In the genomic region with DNA sequence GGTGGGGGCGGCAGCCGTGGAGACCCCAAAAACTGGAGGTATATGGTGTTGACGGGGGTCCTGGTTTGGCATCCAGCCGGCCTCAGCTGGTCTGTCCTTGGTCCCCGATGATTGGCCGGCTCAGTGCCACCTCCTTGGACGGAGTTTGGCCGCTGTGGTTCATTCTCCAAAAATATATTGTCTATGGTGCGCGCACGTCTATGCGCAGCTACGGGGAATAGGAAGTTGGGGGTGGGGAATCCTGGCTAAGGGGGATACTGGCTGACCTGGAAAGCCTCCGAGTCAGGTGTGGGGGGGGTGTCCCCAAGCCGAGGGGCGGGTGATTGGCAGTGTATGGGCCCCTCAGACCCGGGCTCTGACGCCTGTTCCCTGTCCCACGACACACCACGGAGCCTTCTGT, we compare ENCODE assay signal across 16 mouse cellular contexts. TPM values are rescaled to one million over a fixed set of nuclear protein-coding genes. Genes with fewer than 3 reads are reported as not detected.
DNase-seq lines count a peak whose midpoint lies in the region; ATAC-seq and TF ChIP-seq lines count a peak whose summit lies in the region.
"Had no signal": no experiment of that assay in that cellular context is flagged by ENCODE, and none has a peak within 500 bp of the region (broad histone marks: within the 10 kb centered on the region; RNA-seq: fewer than 3 reads in every experiment).

No protein-coding gene starts in this region.

- 0 out of 2 replicates have a peak overlapping the region, but pooled peaks have one; percentile 18 for H3K4me2 ChIP-seq in heart, embryonic 13.5 days
- H3K4me2 ChIP-seq in liver, embryonic 11.5 days: no peak overlapping the region
- H3K4me2 ChIP-seq: forebrain, embryonic 13.5 days; hindbrain, embryonic 14.5 days; midbrain, embryonic 13.5 days had no signal

- peak overlapping the region; percentile 14; the same call in 1 of the 2 replicates for H3K4me3 ChIP-seq in heart, embryonic 13.5 days
- H3K4me3 ChIP-seq in heart, adult 2 months: no peak overlapping the region
- H3K4me3 ChIP-seq in liver, embryonic 11.5 days (ENCODE audit: low read depth, low read length): no peak overlapping the region
- no peak overlapping the region for H3K4me3 ChIP-seq in thymus, adult 2 months (ENCODE audit: control insufficient read depth, insufficient read depth, low read length)
- H3K4me3 ChIP-seq: forebrain, embryonic 13.5 days; midbrain, embryonic 13.5 days had no signal

- H3K9me3 ChIP-seq in heart, embryonic 13.5 days: no peaks in the 10 kb centered on the region
- H3K9me3 ChIP-seq in liver, embryonic 11.5 days (ENCODE audit: control insufficient read depth, low read length): no peaks in the 10 kb centered on the region
- H3K9me3 ChIP-seq: forebrain, embryonic 13.5 days; midbrain, embryonic 13.5 days had no signal

- peaks cover 100% of the 10 kb centered on the region for H3K27me3 ChIP-seq in heart, embryonic 13.5 days (replicated peaks)
- peaks cover 15% of the 10 kb centered on the region for H3K27me3 ChIP-seq in heart, adult 2 months (ENCODE audit: control insufficient read depth, insufficient read depth, low read length)
- peaks cover 96% of the 10 kb centered on the region for H3K27me3 ChIP-seq in liver, embryonic 11.5 days (replicated peaks; ENCODE audit: control insufficient read depth, insufficient read depth, low read length)
- no peaks in the 10 kb centered on the region; the same call in 1 of the 2 replicates for H3K27me3 ChIP-seq in thymus, adult 2 months (ENCODE audit: control insufficient read depth, insufficient read depth, low read length)

- 28% methylated on average over 20 of the region's 20 CpGs for WGBS in heart, embryonic 13.5 days
- 32% methylated on average over 20 of the region's 20 CpGs for whole genome bisulfite sequencing in heart, adult 2 months
- WGBS in liver, embryonic 11.5 days: 20% methylated on average over 20 of the region's 20 CpGs
- 22% methylated on average over 20 of the region's 20 CpGs for WGBS in thymus, adult 2 months

- intact Hi-C loops in heart, adult 2 months (cut with DNase I): no loop called here

- H3K79me2 ChIP-seq in heart, adult 2 months (replicated peaks; ENCODE audit: control insufficient read depth, insufficient read depth, low read length): no peaks in the 10 kb centered on the region

- TF ChIP-seq POLR2A in heart, adult 2 months (IDR thresholded peaks at IDR 0.05; ENCODE audit: insufficient read depth, low read depth, low read length): no peak
- TF ChIP-seq POLR2A in thymus, adult 2 months (IDR thresholded peaks at IDR 0.05; ENCODE audit: control insufficient read depth, extremely low read depth, insufficient read depth, low read length, poor library complexity): no peak

- no peak for TF ChIP-seq CTCF in heart, adult 2 months (IDR thresholded peaks at IDR 0.05)
- TF ChIP-seq CTCF in thymus, adult 2 months (IDR thresholded peaks at IDR 0.05; ENCODE audit: borderline replicate concordance, control insufficient read depth, extremely low read depth, insufficient read depth, low read length, poor library complexity): no peak

- no peaks in the 10 kb centered on the region for H3K36me3 ChIP-seq in heart, embryonic 13.5 days
- no peaks in the 10 kb centered on the region for H3K36me3 ChIP-seq in heart, adult 2 months (ENCODE audit: control insufficient read depth, insufficient read depth, low read length)
- no peaks in the 10 kb centered on the region for H3K36me3 ChIP-seq in liver, embryonic 11.5 days (ENCODE audit: control insufficient read depth, insufficient read depth, low read length)
- no peaks in the 10 kb centered on the region for H3K36me3 ChIP-seq in thymus, adult 2 months (ENCODE audit: control insufficient read depth, insufficient read depth, low read length)

- no peak for ATAC-seq in heart, embryonic 13.5 days (ENCODE audit: extremely low read depth, insufficient number of reproducible peaks, low FRiP score, low TSS enrichment)
- ATAC-seq in liver, embryonic 11.5 days (replicated peaks; ENCODE audit: low FRiP score): no peak
- ATAC-seq: forebrain, embryonic 13.5 days; intestine, embryonic 16.5 days; midbrain, embryonic 13.5 days had no signal

- peaks cover 12% of the 10 kb centered on the region for H3K4me1 ChIP-seq in heart, embryonic 13.5 days
- no peaks in the 10 kb centered on the region for H3K4me1 ChIP-seq in heart, adult 2 months (ENCODE audit: control insufficient read depth, insufficient read depth, low read length)
- H3K4me1 ChIP-seq in liver, embryonic 11.5 days (replicated peaks; ENCODE audit: control insufficient read depth, insufficient read depth, low read length): peaks cover 14% of the 10 kb centered on the region
- peaks cover 11% of the 10 kb centered on the region for H3K4me1 ChIP-seq in thymus, adult 2 months (replicated peaks; ENCODE audit: control insufficient read depth, insufficient read depth, low read length)

- TF ChIP-seq EP300 in heart, adult 2 months (IDR thresholded peaks at IDR 0.05; ENCODE audit: insufficient read depth, low read depth, low read length): no peak

- H3K27ac ChIP-seq in heart, embryonic 13.5 days (replicated peaks): no peak overlapping the region
- H3K27ac ChIP-seq in heart, adult 2 months: no peak overlapping the region
- no peak overlapping the region for H3K27ac ChIP-seq in liver, embryonic 11.5 days (ENCODE audit: low read depth, low read length)
- H3K27ac ChIP-seq in thymus, adult 2 months (ENCODE audit: control insufficient read depth, insufficient read depth, low read length): no peak overlapping the region
- H3K27ac ChIP-seq: forebrain, embryonic 13.5 days; hindbrain, embryonic 14.5 days; kidney, postnatal 0 days; liver, embryonic 14.5 days; midbrain, embryonic 13.5 days had no signal

- no peak for DNase-seq in heart, adult 2 months
- DNase-seq in liver: peak; percentile 2
- DNase-seq in liver, embryonic 11.5 days (ENCODE audit: low spot score): no peak
- peak; percentile 1 to 2 for DNase-seq in thymus, adult 18-20 months
- DNase-seq in thymus, adult 2 months: no peak
- DNase-seq in layer of hippocampus, postnatal 36 days: no peak
- DNase-seq: adrenal gland, adult 8-10 months; cerebellum, adult 18-20 months; lung, postnatal 10 days had no signal

- H3K9ac ChIP-seq in heart, embryonic 13.5 days: no peak overlapping the region
- no peak overlapping the region for H3K9ac ChIP-seq in heart, adult 2 months (ENCODE audit: low read depth, low read length)
- H3K9ac ChIP-seq in liver, embryonic 11.5 days (ENCODE audit: low read depth, low read length): no peak overlapping the region
- H3K9ac ChIP-seq: forebrain, embryonic 13.5 days; hindbrain, embryonic 14.5 days; liver, embryonic 14.5 days; midbrain, embryonic 13.5 days had no signal

RNA-seq across cellular contexts. Expression of gene Nfic, which starts 5.0 kb away (rescaled TPM):
- 56.6 and 57.4 TPM in 2 replicates for polyA plus RNA-seq in heart, embryonic 13.5 days (2015; fragmentation: Nextera tagmentation; extraction: Ambion mirVana)
- total RNA-seq in heart, adult 2 months (2021): 100 to 1,000 TPM in 1 of 2 experiments, 10 to 100 TPM in 1; 94.2 to 104 TPM
- polyA plus RNA-seq in heart, adult 2 months (2012; rRNA removed): 59.9 and 80.1 TPM in 2 replicates
- polyA plus RNA-seq in liver, embryonic 11.5 days (2014; fragmentation: Nextera tagmentation; extraction: Ambion mirVana): 15.4 and 21.4 TPM in 2 replicates
- 26.3 and 26.7 TPM in 2 replicates for polyA plus RNA-seq in thymus, adult 2 months (2012; rRNA removed)
- 10 to 100 TPM; 55.3 to 55.8 TPM for total RNA-seq in layer of hippocampus, postnatal 36 days (2021)

RNA-seq across cellular contexts. Expression of gene Celf5, which starts 22.0 kb away (rescaled TPM):
- polyA plus RNA-seq in heart, embryonic 13.5 days (2015; fragmentation: Nextera tagmentation; extraction: Ambion mirVana): 0.15 and 0.16 TPM in 2 replicates
- under 1 TPM in 1 of 2 experiments, not detected in 1; 0.16 TPM for total RNA-seq in heart, adult 2 months (2021)
- 0.39 and 0.73 TPM in 2 replicates for polyA plus RNA-seq in heart, adult 2 months (2012; rRNA removed)
- polyA plus RNA-seq in liver, embryonic 11.5 days (2014; fragmentation: Nextera tagmentation; extraction: Ambion mirVana): 0.12 TPM in 1 of 2 replicates, not detected in the other
- 4.3 and 5.1 TPM in 2 replicates for polyA plus RNA-seq in thymus, adult 2 months (2012; rRNA removed)
- total RNA-seq in layer of hippocampus, postnatal 36 days (2021): 100 to 1,000 TPM; 273 to 281 TPM

RNA-seq across cellular contexts. Expression of gene Ncln, which starts 35.7 kb away (rescaled TPM):
- polyA plus RNA-seq in heart, embryonic 13.5 days (2015; fragmentation: Nextera tagmentation; extraction: Ambion mirVana): 51.7 and 53.8 TPM in 2 replicates
- total RNA-seq in heart, adult 2 months (2021): 10 to 100 TPM; 68.6 to 74.2 TPM
- 107 and 116 TPM in 2 replicates for polyA plus RNA-seq in heart, adult 2 months (2012; rRNA removed)
- polyA plus RNA-seq in liver, embryonic 11.5 days (2014; fragmentation: Nextera tagmentation; extraction: Ambion mirVana): 92.2 and 97.9 TPM in 2 replicates
- 332 and 337 TPM in 2 replicates for polyA plus RNA-seq in thymus, adult 2 months (2012; rRNA removed)
- total RNA-seq in layer of hippocampus, postnatal 36 days (2021): 10 to 100 TPM; 77.1 to 90.0 TPM

RNA-seq across cellular contexts. Expression of gene S1pr4, which starts 39.5 kb away (rescaled TPM):
- 0.53 and 0.62 TPM in 2 replicates for polyA plus RNA-seq in heart, embryonic 13.5 days (2015; fragmentation: Nextera tagmentation; extraction: Ambion mirVana)
- total RNA-seq in heart, adult 2 months (2021): 1 to 10 TPM in 1 of 2 experiments, under 1 TPM in 1; 0.81 to 1.1 TPM
- polyA plus RNA-seq in heart, adult 2 months (2012; rRNA removed): 2.0 and 3.1 TPM in 2 replicates
- polyA plus RNA-seq in liver, embryonic 11.5 days (2014; fragmentation: Nextera tagmentation; extraction: Ambion mirVana): 4.5 and 4.6 TPM in 2 replicates
- polyA plus RNA-seq in thymus, adult 2 months (2012; rRNA removed): 84.3 and 87.2 TPM in 2 replicates
- total RNA-seq in layer of hippocampus, postnatal 36 days (2021): under 1 TPM; 0.40 to 0.65 TPM

Comparison
In these comparisons a context has a peak if more than half of its experiments do, and no peak if none do; other contexts are left out.
1. DNase-seq: peak in liver (single experiment) and thymus, adult 18-20 months (2 of 2); none in heart, adult 2 months (0 of 2), liver, embryonic 11.5 days (single experiment), thymus, adult 2 months (single experiment) and layer of hippocampus, postnatal 36 days (0 of 2).